Mouse (Mus musculus) bone marrow, adult 2 months (tissue): ENCODE measurements at regions not wholly inside any gene's neighbourhood (a gene's known extent, or its start where the extent isn't known, plus 50 kb on each side); places are given as distances from the start of the nearest gene placed in this dataset.

Experiments
- H3K27ac ChIP-seq: fragments of 200-500 bp; 2 replicates; pipeline ENCODE4 v1.5.1; 2012; ENCODE audit warnings: low read depth, mild to moderate bottlenecking, control low read depth, inconsistent platforms, low read length; ENCODE audit not compliant: control insufficient read depth, poor library complexity, insufficient read depth
- H3K4me1 ChIP-seq: fragments of 200-500 bp; 2 replicates; pipeline ENCODE4 v1.6.1; 2011; ENCODE audit warnings: low read length; ENCODE audit not compliant: control insufficient read depth, insufficient read depth
- H3K4me3 ChIP-seq: fragments of 200-500 bp; replicated peaks from 2 replicates; pipeline ENCODE3; 2011; ENCODE audit warnings: mild to moderate bottlenecking, low read depth, low read length, control low read depth; ENCODE audit not compliant: control insufficient read depth
- CTCF ChIP-seq: fragments of 200-500 bp; IDR thresholded peaks from 2 replicates; pipeline ENCODE4 v1.5.1; 2011; ENCODE audit warnings: low read length, control low read depth; ENCODE audit not compliant: control insufficient read depth, insufficient read depth
- POLR2A ChIP-seq: fragments of 200-500 bp; IDR thresholded peaks from 2 replicates; pipeline ENCODE4 v1.6.1; 2011; ENCODE audit warnings: low read depth, mild to moderate bottlenecking, control low read depth, low read length, borderline replicate concordance; ENCODE audit not compliant: control insufficient read depth
- WGBS: fragments of 180-500 bp; shearing (Covaris S2); methylation state at CpG from one replicate; pipeline ENCODE4 v1.1.7; 2018; 5-methylcytosine and 5-hydroxymethylcytosine counted together

DNA sequence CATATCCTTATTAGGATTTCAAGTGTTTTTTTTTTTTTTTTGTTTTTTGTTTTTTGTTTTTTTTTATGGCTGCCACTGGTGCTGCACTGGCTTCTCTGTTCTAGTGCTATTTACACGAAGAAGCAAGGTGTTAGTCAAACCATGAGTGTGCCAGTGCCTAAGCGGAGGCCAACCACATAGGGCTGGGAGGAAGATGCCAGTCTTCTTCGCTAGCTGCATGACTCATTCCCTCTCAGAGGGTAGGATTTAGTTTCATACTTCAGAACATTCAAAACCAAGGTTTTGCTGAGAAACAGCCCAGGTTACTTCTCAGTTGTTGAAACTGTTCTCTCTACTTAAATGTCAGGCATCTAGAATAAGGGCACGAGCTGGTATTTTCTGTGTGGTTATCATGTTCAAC lies 72.6 kb downstream of the Icos start:
- H3K27ac ChIP-seq = no peak overlapping the region
- TF ChIP-seq POLR2A (no peak), CTCF (no peak)
- H3K4me3 ChIP-seq = no peak overlapping the region
- WGBS = 75% methylated on average over 4 of the region's 4 CpGs
- no peaks in the 10 kb centered on the region for H3K4me1 ChIP-seq

DNA sequence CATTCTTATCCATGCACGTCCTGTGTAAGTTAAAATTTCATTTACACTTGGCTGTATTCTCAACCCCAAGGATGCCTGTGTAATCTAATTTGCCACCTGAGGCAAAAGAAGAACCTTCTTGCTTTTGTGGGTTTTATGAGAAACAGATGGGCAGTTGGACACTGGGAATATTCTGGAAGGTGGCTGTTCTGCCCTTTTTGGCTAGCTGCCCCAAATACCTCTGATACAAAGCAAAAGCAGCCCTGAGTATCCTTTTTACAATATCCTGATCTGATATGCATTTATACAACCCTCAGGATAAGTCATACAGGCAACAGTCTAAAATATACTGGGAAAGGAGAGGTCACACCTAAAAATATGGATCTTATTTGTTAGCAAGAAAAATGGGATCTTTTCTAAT lies 75.9 kb downstream of the Icos start:
- TF ChIP-seq POLR2A (no peak), CTCF (no peak)

DNA sequence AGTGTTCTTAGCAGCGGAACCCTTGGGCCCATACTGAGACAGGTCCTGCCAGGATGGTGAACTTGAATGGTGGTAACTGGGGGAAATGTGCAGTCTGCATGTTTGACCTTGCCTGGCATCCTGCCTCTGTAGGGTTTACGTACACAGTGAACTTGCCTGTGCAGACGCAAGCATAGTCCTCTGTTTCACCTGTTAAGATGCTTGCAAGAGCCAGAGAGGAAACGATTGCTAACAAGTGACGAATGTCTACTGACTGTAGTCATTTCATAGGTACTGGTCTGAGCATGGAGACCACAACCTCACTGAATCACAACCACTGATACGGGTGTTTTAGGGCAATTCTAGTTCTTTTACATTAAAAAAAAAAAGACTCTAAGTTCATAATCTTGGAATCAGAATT lies 76.7 kb downstream of the Icos start:
- Histone ChIP-seq H3K4me1 (no peaks in the 10 kb centered on the region), H3K4me3 (no peak overlapping the region), H3K27ac (no peak overlapping the region)
- TF ChIP-seq CTCF = no peak
- TF ChIP-seq POLR2A = no peak
- 78% methylated on average over 6 of the region's 6 CpGs for WGBS

More for the DNA sequence above, 75.9 kb downstream of the Icos start:
- Histone ChIP-seq H3K4me3 (no peak overlapping the region), H3K4me1 (no peaks in the 10 kb centered on the region), H3K27ac (no peak overlapping the region)
- 70% methylated on average over 1 of the region's 1 CpGs for WGBS

DNA sequence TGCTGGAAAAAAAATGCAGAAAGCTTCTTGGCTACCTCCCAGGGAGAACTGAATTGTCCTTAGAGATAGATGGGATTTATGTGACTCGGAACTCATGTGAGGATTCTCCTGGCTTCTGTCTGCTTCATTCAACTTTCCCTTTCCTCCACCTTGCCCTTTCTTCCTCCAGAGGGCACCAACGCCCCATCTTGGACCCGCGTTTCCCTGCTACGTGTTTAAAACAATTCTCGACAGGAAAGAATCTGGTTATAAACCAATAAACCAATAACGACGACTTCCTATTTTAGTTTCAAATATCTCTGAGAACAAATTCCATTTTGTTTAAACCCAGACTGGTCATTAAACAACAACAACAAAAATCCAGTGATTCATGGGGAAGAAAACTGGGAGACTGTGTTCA lies 77.4 kb downstream of the Icos start:
- no peak for TF ChIP-seq CTCF
- Histone ChIP-seq H3K27ac (no peak overlapping the region), H3K4me1 (no peaks in the 10 kb centered on the region), H3K4me3 (no peak overlapping the region)
- WGBS = 4% methylated on average over 8 of the region's 8 CpGs

DNA sequence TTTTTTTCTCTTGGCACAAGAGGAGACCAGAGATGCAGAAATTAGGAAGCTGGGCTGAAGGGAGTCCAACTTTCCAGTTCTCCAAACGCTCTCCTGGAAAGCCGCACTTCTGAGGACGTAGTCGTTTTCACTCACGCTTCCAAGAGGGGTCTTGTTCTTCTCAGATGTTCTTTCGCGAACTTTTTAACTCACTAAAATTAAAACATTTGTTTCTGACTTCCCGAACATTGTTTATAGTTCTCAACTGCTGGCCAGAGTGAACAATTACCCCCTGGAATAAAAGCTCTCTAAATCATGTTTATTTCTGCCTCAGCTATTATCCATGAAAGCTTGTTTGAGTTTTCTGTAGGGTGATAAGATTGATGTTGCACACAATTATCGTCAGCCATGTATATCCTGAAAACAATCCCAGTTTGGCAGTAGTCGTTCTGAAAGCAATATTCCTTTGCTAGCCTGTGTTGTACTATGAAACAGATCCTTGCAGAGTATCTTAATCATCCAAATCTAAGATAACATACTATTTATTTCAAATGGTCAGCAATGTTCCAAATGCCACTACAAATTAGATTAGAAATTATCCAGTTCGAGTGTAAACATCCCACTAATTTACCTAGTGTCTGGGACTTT lies 82.3 kb downstream of the Icos start:
- WGBS = 56% methylated on average over 11 of the region's 11 CpGs
- Histone ChIP-seq H3K4me1 (no peaks in the 10 kb centered on the region), H3K27ac (no peak overlapping the region), H3K4me3 (no peak overlapping the region)
- no peak for TF ChIP-seq CTCF
- TF ChIP-seq POLR2A = no peak

DNA sequence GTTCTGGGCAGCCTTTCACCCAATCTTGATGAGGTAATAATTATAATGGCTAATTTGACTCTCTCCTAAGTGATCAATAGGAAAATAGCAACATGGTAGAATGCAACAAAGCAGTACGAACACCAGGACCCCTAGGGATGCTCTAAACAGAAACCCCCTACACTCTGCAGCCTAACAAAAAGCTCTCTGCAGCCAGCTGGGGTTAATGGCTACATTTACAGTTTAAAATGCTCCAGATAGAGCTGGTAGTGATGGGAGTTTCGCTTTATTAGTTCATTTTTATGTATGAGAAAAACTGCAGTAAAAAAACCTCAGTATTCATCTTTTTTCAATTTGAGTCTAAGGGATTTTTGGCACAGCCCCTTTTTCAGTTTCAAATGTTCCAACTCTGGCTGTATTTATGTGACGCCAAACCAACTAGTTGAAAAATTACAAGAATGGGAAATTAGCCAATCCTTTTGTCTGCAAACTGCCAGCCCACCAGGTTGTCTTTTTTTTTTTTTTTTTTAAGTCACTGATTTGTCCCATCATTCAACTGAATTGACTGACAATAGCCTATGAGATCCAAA lies 84.2 kb downstream of the Icos start:
- 64% methylated on average over 3 of the region's 3 CpGs for WGBS
- Histone ChIP-seq H3K4me1 (no peaks in the 10 kb centered on the region), H3K4me3 (no peak overlapping the region), H3K27ac (no peak overlapping the region)
- TF ChIP-seq CTCF = no peak
- TF ChIP-seq POLR2A = no peak

DNA sequence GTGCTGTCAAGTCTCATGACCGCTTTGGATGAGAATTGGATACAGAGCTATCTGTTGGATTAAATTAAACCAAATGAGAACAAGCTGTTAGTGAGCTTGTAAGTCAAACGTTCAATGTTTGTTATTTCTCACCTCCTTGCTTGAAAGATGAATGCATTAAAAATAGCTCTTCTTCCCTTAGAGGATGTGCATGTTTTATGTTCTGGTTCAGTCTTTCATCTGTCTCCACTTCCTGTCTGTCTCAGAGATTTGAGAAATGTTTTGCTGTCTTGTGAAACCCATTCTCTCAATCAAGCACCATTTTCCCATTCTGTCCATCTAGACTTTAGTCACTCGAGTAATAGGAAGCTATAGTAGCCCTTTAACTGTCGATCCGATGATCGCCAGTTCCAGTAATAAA lies 90.4 kb downstream of the Icos start:
- no peak for TF ChIP-seq CTCF
- TF ChIP-seq POLR2A = no peak
- 76% methylated on average over 6 of the region's 6 CpGs for WGBS
- no peaks in the 10 kb centered on the region for H3K4me1 ChIP-seq
- no peak overlapping the region for H3K4me3 ChIP-seq
- no peak overlapping the region for H3K27ac ChIP-seq

DNA sequence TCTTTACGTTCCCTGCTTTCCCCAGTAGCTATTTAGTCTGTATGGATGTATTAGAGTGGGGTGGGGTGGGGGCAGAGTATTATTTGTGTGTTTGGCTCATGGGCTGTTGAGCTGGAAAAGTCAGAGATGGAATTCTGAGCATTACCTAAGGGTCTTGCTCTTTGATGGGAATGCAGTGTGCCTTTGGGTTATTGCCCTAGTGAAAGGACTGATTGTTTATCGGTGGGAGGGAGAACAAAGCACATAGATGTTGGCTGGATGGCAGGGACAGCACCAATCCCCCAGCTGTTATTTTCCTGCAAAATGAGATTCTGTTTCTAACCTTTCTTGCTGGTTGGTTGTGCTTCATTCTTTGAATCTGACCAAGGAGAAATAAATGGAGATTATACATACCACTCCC lies 96.4 kb downstream of the Icos start:
- TF ChIP-seq POLR2A (no peak), CTCF (no peak)
- Histone ChIP-seq H3K4me3 (no peak overlapping the region), H3K4me1 (no peaks in the 10 kb centered on the region), H3K27ac (no peak overlapping the region)
- WGBS = 67% methylated on average over 2 of the region's 2 CpGs

DNA sequence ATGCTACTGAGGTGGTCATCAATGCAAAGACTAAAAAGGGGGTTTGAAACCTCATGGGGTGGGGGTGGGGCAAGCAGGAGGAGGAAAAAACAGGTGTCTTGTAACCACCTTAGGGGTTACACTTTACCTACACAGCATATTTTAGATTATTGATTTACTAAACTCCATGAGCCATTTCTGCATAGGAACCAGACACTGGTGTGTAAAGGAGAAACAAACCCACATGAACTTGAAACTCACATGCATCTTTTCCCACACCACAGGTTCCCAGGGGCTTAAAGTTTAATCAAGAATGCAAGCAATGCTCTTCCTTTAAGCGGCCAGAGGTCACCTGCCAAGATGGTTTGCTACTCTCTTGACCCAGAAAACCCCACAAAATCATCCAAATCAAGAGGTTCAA lies 97.6 kb downstream of the Icos start:
- Histone ChIP-seq H3K4me3 (no peak overlapping the region), H3K27ac (no peak overlapping the region), H3K4me1 (no peaks in the 10 kb centered on the region)
- TF ChIP-seq POLR2A = no peak
- no peak for TF ChIP-seq CTCF
- WGBS = 76% methylated on average over 1 of the region's 1 CpGs
